Mouse (Mus musculus): ENCODE measurements around the gene Slc38a3. TPM values are rescaled to one million over a fixed set of nuclear protein-coding genes. Genes with fewer than 3 reads are reported as not detected.

Slc38a3 gene
- polyA plus RNA-seq, 1 experiment from 2014 or later, result 10.6 TPM

DNA sequence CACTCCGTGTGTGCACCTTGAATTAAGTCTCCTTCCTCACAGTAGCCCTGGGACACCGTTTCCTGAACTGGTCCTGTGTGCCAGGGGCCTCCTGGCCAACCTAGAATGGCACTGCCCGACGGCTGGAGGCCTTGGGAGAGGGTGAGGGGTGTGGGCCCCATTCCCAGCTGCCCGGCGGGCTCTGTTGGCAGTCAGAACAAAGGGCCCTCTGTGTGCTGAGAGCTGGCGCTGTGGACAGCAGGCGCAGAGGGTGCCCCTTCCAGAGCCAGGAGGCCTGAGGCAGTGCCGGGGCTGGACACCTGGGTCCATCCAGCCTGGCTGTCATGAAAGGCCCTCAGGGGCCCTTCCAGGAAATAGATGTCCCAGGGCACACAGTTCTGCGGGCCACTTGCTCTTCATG, 9.8 kb downstream of the Slc38a3 start:
- no peaks in the 10 kb centered on the region; the same call in 1 of the 2 replicates for H3K27me3 ChIP-seq
- H3K36me3 ChIP-seq (replicated peaks), result no peaks in the 10 kb centered on the region
- H3K9me3 ChIP-seq, result no peaks in the 10 kb centered on the region
- H3K27ac ChIP-seq, result no peak overlapping the region
- ATAC-seq (ENCODE audit: low FRiP score), result no peak
- H3K4me1 ChIP-seq, result peaks cover 20% of the 10 kb centered on the region
- WGBS, result 82% methylated on average over 10 of the region's 10 CpGs
- no peak overlapping the region for H3K4me3 ChIP-seq (replicated peaks)
- no peak overlapping the region for H3K4me2 ChIP-seq
- H3K9ac ChIP-seq, result no peak overlapping the region

DNA sequence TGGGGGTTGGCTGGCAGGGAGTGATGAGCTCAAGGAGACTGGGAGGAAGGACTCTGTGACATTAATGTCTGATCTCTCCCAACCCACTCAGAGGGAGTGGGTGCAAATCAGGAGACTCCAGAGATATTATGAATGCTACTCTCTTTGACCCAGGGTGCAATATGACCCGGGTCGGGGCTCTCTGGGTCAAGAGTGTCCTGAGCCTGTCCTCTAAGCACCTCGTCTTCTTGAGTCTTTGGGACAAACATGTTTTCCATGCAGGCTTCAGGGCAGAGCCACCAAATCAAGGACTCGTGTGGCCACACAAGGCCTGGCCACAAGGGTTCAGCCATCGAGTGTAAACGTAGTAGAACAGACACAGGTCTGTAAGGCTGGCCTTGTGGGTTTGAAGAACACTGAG, 11.2 kb downstream of the Slc38a3 start:
- Histone ChIP-seq H3K9ac (no peak overlapping the region), H3K36me3 (replicated peaks) (no peaks in the 10 kb centered on the region), H3K4me2 (no peak overlapping the region), H3K27ac (no peak overlapping the region), H3K4me3 (replicated peaks) (no peak overlapping the region), H3K4me1 (peaks cover 10% of the 10 kb centered on the region), H3K27me3 (no peaks in the 10 kb centered on the region; the same call in 1 of the 2 replicates), H3K9me3 (no peaks in the 10 kb centered on the region)
- WGBS, result 92% methylated on average over 6 of the region's 6 CpGs
- ATAC-seq (ENCODE audit: low FRiP score), result no peak

- 82% methylated on average over 5 of the region's 5 CpGs for WGBS
These were observed 12.2 kb downstream of the Slc38a3 start for GRCm38 (mm10) chr9:107657144-107657543.

DNA sequence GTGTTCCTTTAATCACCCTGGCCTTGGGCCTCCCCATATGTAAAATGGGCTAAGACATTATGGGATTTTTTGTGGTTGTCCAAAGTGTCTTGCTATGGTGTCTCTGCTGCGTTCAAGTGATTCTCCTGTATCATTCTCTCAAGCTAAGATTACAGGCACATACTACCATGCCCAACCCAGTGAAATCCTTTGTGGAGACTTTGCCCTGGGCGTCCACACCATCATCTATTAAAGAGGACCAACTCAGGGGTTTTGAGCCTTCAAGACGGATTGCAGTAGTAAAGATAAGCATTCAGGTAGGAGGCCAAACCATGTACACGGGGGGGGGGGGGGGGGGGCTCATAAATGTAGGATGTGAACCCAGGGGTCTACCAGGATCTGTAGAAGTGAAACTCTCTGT, 14.7 kb downstream of the Slc38a3 start:
- Histone ChIP-seq H3K27me3 (no peaks in the 10 kb centered on the region), H3K4me2 (no peak overlapping the region), H3K4me1 (peaks cover 22% of the 10 kb centered on the region), H3K9me3 (no peaks in the 10 kb centered on the region), H3K27ac (no peak overlapping the region), H3K36me3 (replicated peaks) (no peaks in the 10 kb centered on the region), H3K9ac (no peak overlapping the region), H3K4me3 (replicated peaks) (no peak overlapping the region)
- no peak for ATAC-seq (ENCODE audit: low FRiP score)
- 78% methylated on average over 4 of the region's 4 CpGs for WGBS

More at GRCm38 (mm10) chr9:107657144-107657543, 12.2 kb downstream of the Slc38a3 start:
- no peaks in the 10 kb centered on the region for H3K9me3 ChIP-seq
- H3K27me3 ChIP-seq, result no peaks in the 10 kb centered on the region
- peaks cover 8% of the 10 kb centered on the region; the same call in 1 of the 2 replicates for H3K4me1 ChIP-seq
- H3K36me3 ChIP-seq (replicated peaks), result no peaks in the 10 kb centered on the region
- H3K4me2 ChIP-seq, result no peak overlapping the region
- no peak overlapping the region for H3K27ac ChIP-seq
- no peak for ATAC-seq (ENCODE audit: low FRiP score)
- H3K4me3 ChIP-seq (replicated peaks), result no peak overlapping the region
- H3K9ac ChIP-seq, result no peak overlapping the region

DNA sequence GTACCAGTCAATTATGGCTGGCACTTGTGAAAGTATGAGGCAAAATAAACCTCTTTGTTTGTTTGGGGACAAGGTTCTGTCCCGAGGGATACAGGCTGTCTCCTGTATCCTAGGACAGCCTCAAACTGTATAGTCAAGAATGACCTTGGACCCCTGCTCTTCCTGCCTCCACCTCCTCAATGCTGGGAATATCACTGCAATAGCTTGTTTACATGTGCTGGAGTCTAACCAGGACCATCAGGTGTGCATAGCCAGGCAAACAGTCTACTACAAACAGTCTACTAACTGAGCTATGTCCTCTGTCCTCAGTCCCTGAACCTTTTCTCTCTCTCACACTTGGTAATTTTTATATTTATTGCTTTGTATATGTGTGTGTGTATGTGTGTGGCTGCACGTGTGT, 15.9 kb downstream of the Slc38a3 start:
- H3K27ac ChIP-seq, result no peak overlapping the region
- H3K9ac ChIP-seq, result no peak overlapping the region
- no peak overlapping the region for H3K4me2 ChIP-seq
- WGBS, result 85% methylated on average over 2 of the region's 2 CpGs
- H3K9me3 ChIP-seq, result no peaks in the 10 kb centered on the region
- peaks cover 18% of the 10 kb centered on the region for H3K4me1 ChIP-seq
- no peak for ATAC-seq (ENCODE audit: low FRiP score)
- H3K4me3 ChIP-seq (replicated peaks), result no peak overlapping the region
- no peaks in the 10 kb centered on the region for H3K27me3 ChIP-seq
- H3K36me3 ChIP-seq (replicated peaks), result no peaks in the 10 kb centered on the region

GRCm38 (mm10) chr9:107650708-107651481, 18.4 kb downstream of the Slc38a3 start:
- Histone ChIP-seq H3K4me1 (peaks cover 18% of the 10 kb centered on the region), H3K27me3 (no peaks in the 10 kb centered on the region), H3K4me3 (replicated peaks) (no peak overlapping the region), H3K4me2 (no peak overlapping the region), H3K9ac (0 out of 2 replicates have a peak overlapping the region, but pooled peaks have one; percentile 17), H3K9me3 (no peaks in the 10 kb centered on the region), H3K27ac (peak overlapping the region; percentile 62), H3K36me3 (replicated peaks) (no peaks in the 10 kb centered on the region)
- WGBS, result 36% methylated on average over 12 of the region's 12 CpGs
- peak; percentile 77 for ATAC-seq (ENCODE audit: low FRiP score)

- no peaks in the 10 kb centered on the region for H3K9me3 ChIP-seq
- H3K27ac ChIP-seq, result peak overlapping the region; percentile 62
- WGBS, result 75% methylated on average over 7 of the region's 7 CpGs
- H3K9ac ChIP-seq, result no peak overlapping the region
- no peak for ATAC-seq (ENCODE audit: low FRiP score)
- no peaks in the 10 kb centered on the region for H3K36me3 ChIP-seq (replicated peaks)
- H3K4me1 ChIP-seq, result peaks cover 18% of the 10 kb centered on the region
- H3K27me3 ChIP-seq, result no peaks in the 10 kb centered on the region
- H3K4me2 ChIP-seq, result no peak overlapping the region
- H3K4me3 ChIP-seq (replicated peaks), result no peak overlapping the region
These were observed 19.1 kb downstream of the Slc38a3 start for GRCm38 (mm10) chr9:107650225-107650624.

- Histone ChIP-seq H3K36me3 (replicated peaks) (no peaks in the 10 kb centered on the region), H3K27ac (no peak overlapping the region), H3K4me2 (no peak overlapping the region), H3K4me1 (peaks cover 27% of the 10 kb centered on the region), H3K4me3 (replicated peaks) (no peak overlapping the region), H3K9ac (no peak overlapping the region), H3K9me3 (no peaks in the 10 kb centered on the region), H3K27me3 (no peaks in the 10 kb centered on the region)
- WGBS, result 73% methylated on average over 3 of the region's 3 CpGs
- no peak for ATAC-seq (ENCODE audit: low FRiP score)
These were observed 20.6 kb downstream of the Slc38a3 start for GRCm38 (mm10) chr9:107648767-107649166.

- H3K4me2 ChIP-seq, result no peak overlapping the region
- ATAC-seq (ENCODE audit: low FRiP score), result no peak
- no peaks in the 10 kb centered on the region for H3K9me3 ChIP-seq
- peaks cover 28% of the 10 kb centered on the region for H3K4me1 ChIP-seq
- no peaks in the 10 kb centered on the region for H3K36me3 ChIP-seq (replicated peaks)
- WGBS, result 79% methylated on average over 6 of the region's 6 CpGs
- no peak overlapping the region for H3K9ac ChIP-seq
- no peak overlapping the region for H3K27ac ChIP-seq
- no peak overlapping the region for H3K4me3 ChIP-seq (replicated peaks)
- no peaks in the 10 kb centered on the region for H3K27me3 ChIP-seq
These were observed 22.4 kb downstream of the Slc38a3 start for GRCm38 (mm10) chr9:107646975-107647374.

- no peaks in the 10 kb centered on the region for H3K36me3 ChIP-seq (replicated peaks)
- no peak overlapping the region for H3K27ac ChIP-seq
- H3K4me2 ChIP-seq, result no peak overlapping the region
- peaks cover 30% of the 10 kb centered on the region for H3K4me1 ChIP-seq
- no peaks in the 10 kb centered on the region for H3K9me3 ChIP-seq
- H3K9ac ChIP-seq, result no peak overlapping the region
- WGBS, result 12% methylated on average over 5 of the region's 5 CpGs
- ATAC-seq (ENCODE audit: low FRiP score), result peak; percentile 67
- H3K27me3 ChIP-seq, result no peaks in the 10 kb centered on the region
- H3K4me3 ChIP-seq (replicated peaks), result no peak overlapping the region
These were observed 23.8 kb downstream of the Slc38a3 start for GRCm38 (mm10) chr9:107645577-107645976.

- ATAC-seq (ENCODE audit: low FRiP score), result peak; percentile 19; the same call in 1 of the 2 replicates
- Histone ChIP-seq H3K4me1 (peaks cover 30% of the 10 kb centered on the region), H3K4me2 (no peak overlapping the region), H3K27ac (no peak overlapping the region), H3K4me3 (replicated peaks) (no peak overlapping the region), H3K27me3 (no peaks in the 10 kb centered on the region), H3K9me3 (no peaks in the 10 kb centered on the region), H3K36me3 (replicated peaks) (no peaks in the 10 kb centered on the region), H3K9ac (no peak overlapping the region; the same call in 1 of the 2 replicates)
- WGBS, result 60% methylated on average over 7 of the region's 7 CpGs
These were observed 24.2 kb downstream of the Slc38a3 start for GRCm38 (mm10) chr9:107645153-107645510.

GRCm38 (mm10) chr9:107644495-107645152, 24.7 kb downstream of the Slc38a3 start:
- peak overlapping the region; percentile 34 for H3K4me3 ChIP-seq (replicated peaks)
- no peaks in the 10 kb centered on the region for H3K36me3 ChIP-seq (replicated peaks)
- WGBS, result 6% methylated on average over 34 of the region's 35 CpGs
- peaks cover 32% of the 10 kb centered on the region for H3K4me1 ChIP-seq
- no peaks in the 10 kb centered on the region for H3K27me3 ChIP-seq
- ATAC-seq (ENCODE audit: low FRiP score), result peak; percentile 76
- H3K4me2 ChIP-seq, result peak overlapping the region; percentile 65
- H3K9me3 ChIP-seq, result no peaks in the 10 kb centered on the region
- peak overlapping the region; percentile 55 for H3K9ac ChIP-seq
- H3K27ac ChIP-seq, result peak overlapping the region; percentile 68

All from forebrain, embryonic 12.5 days (tissue).